8 mouse cellular contexts compared by ENCODE assay signal in the genomic region with DNA sequence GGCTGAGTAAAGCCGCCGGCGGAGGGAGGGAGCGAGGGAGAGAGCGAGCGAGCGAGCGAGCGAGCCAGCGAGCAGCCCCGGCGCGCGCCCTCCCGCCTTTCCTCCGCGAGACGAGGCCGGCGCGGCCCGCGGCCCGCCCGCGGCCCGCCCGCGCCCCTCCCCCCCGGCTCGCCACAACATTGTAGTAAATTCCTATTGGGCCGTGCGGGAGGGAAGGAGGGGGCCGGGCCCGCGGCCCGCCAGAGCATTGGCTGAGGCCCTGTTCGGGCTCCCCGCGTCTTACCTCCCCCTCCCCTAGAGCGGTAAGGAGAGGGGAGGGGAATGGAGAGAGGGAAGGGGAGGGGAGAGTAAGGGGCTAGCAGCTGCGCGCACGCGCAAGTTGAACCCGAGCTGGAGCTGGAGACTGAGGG. TPM values are rescaled to one million over a fixed set of nuclear protein-coding genes. Genes with fewer than 3 reads are reported as not detected.
DNase-seq lines count a peak whose midpoint lies in the region; ATAC-seq and TF ChIP-seq lines count a peak whose summit lies in the region.

No protein-coding gene starts in this region.

- peak; percentile 99 for ATAC-seq in forebrain, embryonic 14.5 days
- ATAC-seq in liver, embryonic 15.5 days (ENCODE audit: insufficient read depth) = peak; percentile 94
- peak; percentile 97 for ATAC-seq in neural tube, embryonic 12.5 days (ENCODE audit: low FRiP score, low read depth)
- peak; percentile 98 for ATAC-seq in stomach, postnatal 0 days (ENCODE audit: low FRiP score, low TSS enrichment)

- peak overlapping the region; percentile 65 for H3K4me2 ChIP-seq in forebrain, embryonic 14.5 days (ENCODE audit: low read length)
- H3K4me2 ChIP-seq in liver, embryonic 15.5 days = peak overlapping the region; percentile 100
- peak overlapping the region; percentile 76 for H3K4me2 ChIP-seq in neural tube, embryonic 12.5 days (replicated peaks)
- peak overlapping the region; percentile 100 for H3K4me2 ChIP-seq in stomach, postnatal 0 days (replicated peaks; ENCODE audit: low read depth)

- H3K27me3 ChIP-seq in forebrain, embryonic 14.5 days (replicated peaks; ENCODE audit: control insufficient read depth, insufficient read depth, low read length) = 0 out of 2 replicates have a peak, but pooled peaks cover 7% of the 10 kb centered on the region
- peaks cover 9% of the 10 kb centered on the region; the same call in 1 of the 2 replicates for H3K27me3 ChIP-seq in liver, embryonic 15.5 days
- H3K27me3 ChIP-seq in neural tube, embryonic 12.5 days (replicated peaks) = no peaks in the 10 kb centered on the region
- no peaks in the 10 kb centered on the region for H3K27me3 ChIP-seq in stomach, postnatal 0 days (ENCODE audit: control insufficient read depth, insufficient read depth, low read length)

- H3K9ac ChIP-seq in forebrain, embryonic 14.5 days (ENCODE audit: low read length) = peak overlapping the region; percentile 96
- H3K9ac ChIP-seq in liver, embryonic 15.5 days = peak overlapping the region; percentile 84
- H3K9ac ChIP-seq in neural tube, embryonic 12.5 days = peak overlapping the region; percentile 97
- peak overlapping the region; percentile 91 for H3K9ac ChIP-seq in stomach, postnatal 0 days (ENCODE audit: low read length)

- peak overlapping the region; percentile 96 for H3K27ac ChIP-seq in forebrain, embryonic 14.5 days (ENCODE audit: low read depth, low read length)
- peak overlapping the region; percentile 64 for H3K27ac ChIP-seq in liver, embryonic 15.5 days (replicated peaks)
- H3K27ac ChIP-seq in neural tube, embryonic 12.5 days = peak overlapping the region; percentile 99
- H3K27ac ChIP-seq in stomach, postnatal 0 days (replicated peaks) = peak overlapping the region; percentile 81

- intact Hi-C loops in heart, postnatal 10 days (cut with DNase I) = no loop called here

- H3K4me1 ChIP-seq in forebrain, embryonic 14.5 days (ENCODE audit: control insufficient read depth, insufficient read depth, low read length) = peaks cover 10% of the 10 kb centered on the region; the same call in 1 of the 2 replicates
- H3K4me1 ChIP-seq in liver, embryonic 15.5 days (replicated peaks) = peaks cover 85% of the 10 kb centered on the region
- H3K4me1 ChIP-seq in neural tube, embryonic 12.5 days = peaks cover 31% of the 10 kb centered on the region
- no peaks in the 10 kb centered on the region for H3K4me1 ChIP-seq in stomach, postnatal 0 days (replicated peaks; ENCODE audit: control insufficient read depth, insufficient read depth)

- WGBS in forebrain, embryonic 14.5 days = under 1% methylated on average over 18 of the region's 46 CpGs
- 0% methylated on average over 29 of the region's 46 CpGs for WGBS in liver, embryonic 15.5 days (ENCODE audit: insufficient replicate concordance)
- under 1% methylated on average over 42 of the region's 46 CpGs for WGBS in neural tube, embryonic 12.5 days
- 0% methylated on average over 10 of the region's 46 CpGs for WGBS in stomach, postnatal 0 days

- H3K4me3 ChIP-seq in forebrain, embryonic 14.5 days (ENCODE audit: low read depth, low read length) = peak overlapping the region; percentile 93
- H3K4me3 ChIP-seq in liver, embryonic 15.5 days (replicated peaks) = peak overlapping the region; percentile 76
- H3K4me3 ChIP-seq in neural tube, embryonic 12.5 days = peak overlapping the region; percentile 98
- peak overlapping the region; percentile 79 for H3K4me3 ChIP-seq in stomach, postnatal 0 days (ENCODE audit: low read depth, low read length)

- TF ChIP-seq CTCF in stomach, postnatal 0 days (IDR thresholded peaks at IDR 0.05; ENCODE audit: low read depth) = no peak

- H3K36me3 ChIP-seq in forebrain, embryonic 14.5 days (ENCODE audit: control insufficient read depth, insufficient read depth, low read length) = no peaks in the 10 kb centered on the region
- peaks cover 42% of the 10 kb centered on the region for H3K36me3 ChIP-seq in liver, embryonic 15.5 days (replicated peaks)
- no peaks in the 10 kb centered on the region for H3K36me3 ChIP-seq in neural tube, embryonic 12.5 days
- no peaks in the 10 kb centered on the region for H3K36me3 ChIP-seq in stomach, postnatal 0 days (ENCODE audit: control insufficient read depth, insufficient read depth, low read length)

- TF ChIP-seq EP300 in stomach, postnatal 0 days (optimal IDR thresholded peaks at IDR 0.05) = no peak

- peak; percentile 96 for DNase-seq in ES-CJ7 (ENCODE audit: low read depth, low spot score)
- DNase-seq in cerebellum, adult 11 months = peak; percentile 88
- peak; percentile 99 for DNase-seq in forebrain, embryonic 14.5 days (ENCODE audit: low spot score)
- DNase-seq in heart, postnatal 10 days = peak; percentile 86 to 89
- DNase-seq in kidney, postnatal 4 days = peak; percentile 91 to 95
- DNase-seq in stomach, postnatal 0 days (ENCODE audit: low spot score) = peak; percentile 93

- no peaks in the 10 kb centered on the region for H3K9me3 ChIP-seq in forebrain, embryonic 14.5 days (replicated peaks; ENCODE audit: control insufficient read depth, low read length)
- H3K9me3 ChIP-seq in liver, embryonic 15.5 days (replicated peaks) = no peaks in the 10 kb centered on the region
- H3K9me3 ChIP-seq in neural tube, embryonic 12.5 days = no peaks in the 10 kb centered on the region
- no peaks in the 10 kb centered on the region for H3K9me3 ChIP-seq in stomach, postnatal 0 days (ENCODE audit: control insufficient read depth, low read length)

RNA-seq across cellular contexts. Expression of a gene that starts 25.5 kb away (rescaled TPM):
- polyA plus RNA-seq in forebrain, embryonic 14.5 days (2014; fragmentation: Nextera tagmentation; extraction: Ambion mirVana) = not detected in 2 replicates
- total RNA-seq in heart, postnatal 10 days (2021) = under 1 TPM in 1 of 2 experiments, not detected in 1; 0.10 TPM
- polyA plus RNA-seq in liver, embryonic 15.5 days (2015; fragmentation: Nextera tagmentation; extraction: Ambion mirVana) = 0.43 and 0.46 TPM in 2 replicates
- 0.09 TPM in 1 of 2 replicates, not detected in the other for polyA plus RNA-seq in neural tube, embryonic 12.5 days (2016; fragmentation: Nextera tagmentation; extraction: Ambion mirVana)
- polyA plus RNA-seq in stomach, postnatal 0 days (2015; fragmentation: Nextera tagmentation; extraction: Ambion mirVana) = 0.12 TPM in 1 of 2 replicates, not detected in the other

RNA-seq across cellular contexts. Expression of a gene that starts 26.1 kb away (rescaled TPM):
- 69.9 and 74.6 TPM in 2 replicates for polyA plus RNA-seq in forebrain, embryonic 14.5 days (2014; fragmentation: Nextera tagmentation; extraction: Ambion mirVana)
- total RNA-seq in heart, postnatal 10 days (2021) = 100 to 1,000 TPM in 1 of 2 experiments, 10 to 100 TPM in 1; 86.0 to 131 TPM
- 181 and 204 TPM in 2 replicates for polyA plus RNA-seq in liver, embryonic 15.5 days (2015; fragmentation: Nextera tagmentation; extraction: Ambion mirVana)
- 168 and 189 TPM in 2 replicates for polyA plus RNA-seq in neural tube, embryonic 12.5 days (2016; fragmentation: Nextera tagmentation; extraction: Ambion mirVana)
- 24.3 and 26.7 TPM in 2 replicates for polyA plus RNA-seq in stomach, postnatal 0 days (2015; fragmentation: Nextera tagmentation; extraction: Ambion mirVana)

Comparison
In these comparisons a context has a peak if more than half of its experiments do, and no peak if none do; other contexts are left out.
1. Peak in every context shown above with its lines: DNase-seq, ATAC-seq, H3K4me3 ChIP-seq and H3K27ac ChIP-seq.